Mouse (Mus musculus) kidney, adult 2 months (tissue): ENCODE results near the gene Serpinb9.

Experiments used
- CTCF ChIP-seq: fragments of 200-500 bp; conservative IDR thresholded peaks from 2 replicates; pipeline ENCODE4 v1.5.1; 2011; ENCODE audit warnings: low read depth, mild to moderate bottlenecking, control low read depth, low read length, moderate library complexity, mixed read lengths; ENCODE audit not compliant: insufficient read depth, insufficient read length
- POLR2A ChIP-seq: fragments of 200-500 bp; IDR thresholded peaks from one replicate; pipeline ENCODE4 v1.6.1; 2011; ENCODE audit warnings: low read depth, low read length, control low read depth

DNA sequence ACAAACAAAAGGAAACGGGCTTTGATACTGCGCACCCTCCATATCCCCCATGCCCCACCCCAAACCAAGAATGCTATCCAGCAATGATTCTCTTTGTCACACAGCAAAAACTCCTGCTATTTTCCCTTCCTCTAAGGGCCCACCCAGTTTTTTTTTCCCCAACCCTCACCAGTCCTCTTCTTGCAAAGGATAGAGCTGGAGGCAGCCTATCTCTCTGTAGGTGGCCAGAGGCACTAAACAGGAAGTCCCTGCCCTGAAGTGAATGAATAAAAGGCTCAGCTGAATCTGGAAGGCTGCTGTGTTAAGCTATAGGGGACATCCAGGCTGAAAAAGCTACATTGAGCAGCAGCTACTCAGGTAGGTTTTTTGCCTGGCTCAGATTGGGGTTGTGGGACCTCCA, 24.2 kb downstream of the Serpinb9 start, which contains the start of gene Serpinb9b:
- TF ChIP-seq CTCF (no peak), POLR2A (no peak)
